Mouse (Mus musculus): ENCODE measurements around the gene Adgrl3. TPM values are rescaled to one million over a fixed set of nuclear protein-coding genes. Genes with fewer than 3 reads are reported as not detected.

The Adgrl3 gene
- total and polyA plus RNA-seq, 3 experiments, result not detected

DNA sequence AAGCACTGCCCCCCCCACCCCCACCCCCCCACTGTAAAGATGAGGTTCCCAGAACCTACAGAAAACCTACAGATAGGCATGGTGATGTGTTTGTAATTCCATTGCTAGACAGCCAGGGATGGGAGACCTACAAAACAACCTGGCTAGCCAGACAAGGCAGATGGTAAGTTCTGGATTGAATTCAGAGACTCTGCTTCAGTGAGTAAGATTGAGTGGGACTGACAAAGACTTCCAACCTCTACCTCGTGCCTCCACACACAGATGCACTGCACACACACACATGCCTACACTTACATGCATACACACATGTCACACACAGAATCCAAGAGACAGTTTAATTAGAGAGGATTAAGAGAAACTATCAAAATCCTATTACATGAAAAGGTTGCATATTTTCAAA is 544.4 kb downstream of the Adgrl3 start:
- Histone ChIP-seq H3K9ac (ENCODE audit: control insufficient read depth, low read depth, low read length, poor library complexity, severe bottlenecking) (no peak overlapping the region), H3K27ac (ENCODE audit: control insufficient read depth, low read depth, low read length) (no peak overlapping the region), H3K27me3 (ENCODE audit: control insufficient read depth in 1 of 2, insufficient read depth in 2 of 2, low read length in 2 of 2) (no peaks in the 10 kb centered on the region), H3K4me3 (ENCODE audit: control insufficient read depth in 1 of 2, insufficient read depth in 1 of 2, low read depth in 2 of 2, low read length in 2 of 2) (no peak overlapping the region), H3K9me3 (replicated peaks; ENCODE audit: insufficient read depth, low read length) (no peaks in the 10 kb centered on the region), H3K4me1 (ENCODE audit: control insufficient read depth in 1 of 2, insufficient read depth in 2 of 2, low read length in 2 of 2) (no peaks in the 10 kb centered on the region), H3K79me2 (ENCODE audit: control insufficient read depth, insufficient read depth, low read length, poor library complexity) (no peaks in the 10 kb centered on the region), H3K36me3 (ENCODE audit: control insufficient read depth in 1 of 2, insufficient read depth in 2 of 2, low read length in 2 of 2) (no peaks in the 10 kb centered on the region)
- no peak for TF ChIP-seq TCF12 (IDR thresholded peaks at IDR 0.05; ENCODE audit: low read depth, low read length)
- no peak for TF ChIP-seq USF2 (IDR thresholded peaks at IDR 0.05; ENCODE audit: borderline replicate concordance in 1 of 2, insufficient read depth in 1 of 2, low read depth in 1 of 2, low read length in 2 of 2)
- TF ChIP-seq CTCF (IDR thresholded peaks at IDR 0.05 in 2 of 3, conservative IDR thresholded peaks at IDR 0.05 in 1 of 3; ENCODE audit: control insufficient read depth in 1 of 3, insufficient read depth in 1 of 3, low read depth in 2 of 3, low read length in 3 of 3, poor library complexity in 1 of 3, severe bottlenecking in 1 of 3), result no peak
- no peak for TF ChIP-seq SMC3 (IDR thresholded peaks at IDR 0.05; ENCODE audit: low read depth, low read length)
- TF ChIP-seq ZKSCAN1 (IDR thresholded peaks at IDR 0.05; ENCODE audit: low read depth, low read length), result no peak
- TF ChIP-seq TAL1 (IDR thresholded peaks at IDR 0.05; ENCODE audit: low read length), result no peak
- TF ChIP-seq GABPA (IDR thresholded peaks at IDR 0.05; ENCODE audit: low read depth, low read length), result no peak
- TF ChIP-seq JUND (IDR thresholded peaks at IDR 0.05; ENCODE audit: low read depth, low read length), result no peak
- no peak for TF ChIP-seq USF1 (IDR thresholded peaks at IDR 0.05; ENCODE audit: low read depth, low read length)
- TF ChIP-seq ELF1 (IDR thresholded peaks at IDR 0.05; ENCODE audit: low read depth, low read length), result no peak
- no peak for TF ChIP-seq MAFK (IDR thresholded peaks at IDR 0.05; ENCODE audit: borderline replicate concordance, low read depth, low read length)
- no peak for TF ChIP-seq POLR2A (IDR thresholded peaks at IDR 0.05; ENCODE audit: control insufficient read depth in 1 of 2, insufficient read depth in 1 of 2, low read depth in 1 of 2, low read length in 2 of 2, poor library complexity in 1 of 2)
- no peak for TF ChIP-seq E2F4 (IDR thresholded peaks at IDR 0.05; ENCODE audit: borderline replicate concordance, low read depth, low read length)
- no peak for TF ChIP-seq RCOR1 (IDR thresholded peaks at IDR 0.05; ENCODE audit: low read depth, low read length)
- DNase-seq (ENCODE audit: low read depth, low spot score), result no peak

DNA sequence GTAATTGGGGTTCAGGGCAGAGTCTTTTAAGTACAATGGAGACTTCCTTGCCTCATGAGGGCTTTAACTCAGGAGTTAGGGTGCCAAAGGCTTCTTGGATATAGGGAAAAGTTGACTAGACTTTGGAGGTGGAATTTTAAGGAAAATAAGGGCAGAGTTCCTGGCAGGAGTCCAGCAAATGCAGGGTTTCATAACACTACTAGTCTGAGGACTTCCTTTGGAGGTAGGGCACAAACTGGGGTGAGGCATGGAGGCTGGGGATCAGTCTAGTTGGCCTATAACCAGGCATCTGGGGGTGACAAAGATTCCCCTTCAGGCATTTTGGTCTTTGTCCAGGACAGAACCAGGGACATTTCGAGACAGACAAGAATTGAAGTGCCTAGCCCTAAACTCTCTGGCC is 546.6 kb downstream of the Adgrl3 start:
- no peaks in the 10 kb centered on the region for H3K9me3 ChIP-seq (replicated peaks; ENCODE audit: insufficient read depth, low read length)
- no peak overlapping the region for H3K27ac ChIP-seq (ENCODE audit: control insufficient read depth, low read depth, low read length)
- H3K79me2 ChIP-seq (ENCODE audit: control insufficient read depth, insufficient read depth, low read length, poor library complexity), result no peaks in the 10 kb centered on the region
- H3K4me1 ChIP-seq (ENCODE audit: control insufficient read depth in 1 of 2, insufficient read depth in 2 of 2, low read length in 2 of 2), result no peaks in the 10 kb centered on the region
- no peaks in the 10 kb centered on the region for H3K27me3 ChIP-seq (ENCODE audit: control insufficient read depth in 1 of 2, insufficient read depth in 2 of 2, low read length in 2 of 2)
- TF ChIP-seq POLR2A (IDR thresholded peaks at IDR 0.05; ENCODE audit: control insufficient read depth in 1 of 2, insufficient read depth in 1 of 2, low read depth in 1 of 2, low read length in 2 of 2, poor library complexity in 1 of 2) (no peak), ELF1 (IDR thresholded peaks at IDR 0.05; ENCODE audit: low read depth, low read length) (no peak), USF1 (IDR thresholded peaks at IDR 0.05; ENCODE audit: low read depth, low read length) (no peak), POLR2AphosphoS2 (IDR thresholded peaks at IDR 0.05; ENCODE audit: low read length) (no peak), JUND (IDR thresholded peaks at IDR 0.05; ENCODE audit: low read depth, low read length) (no peak), TCF12 (IDR thresholded peaks at IDR 0.05; ENCODE audit: low read depth, low read length) (no peak), MYB (IDR thresholded peaks at IDR 0.05; ENCODE audit: low read depth, low read length) (no peak), SMC3 (IDR thresholded peaks at IDR 0.05; ENCODE audit: low read depth, low read length) (no peak), USF2 (IDR thresholded peaks at IDR 0.05; ENCODE audit: borderline replicate concordance in 1 of 2, insufficient read depth in 1 of 2, low read depth in 1 of 2, low read length in 2 of 2) (no peak), NELFE (IDR thresholded peaks at IDR 0.05; ENCODE audit: low read depth, low read length) (no peak), TBP (IDR thresholded peaks at IDR 0.05; ENCODE audit: low read depth, low read length) (no peak), SIN3A (IDR thresholded peaks at IDR 0.05; ENCODE audit: low read length) (no peak), ZKSCAN1 (IDR thresholded peaks at IDR 0.05; ENCODE audit: low read depth, low read length) (no peak)
- H3K4me3 ChIP-seq (ENCODE audit: control insufficient read depth in 1 of 2, insufficient read depth in 1 of 2, low read depth in 2 of 2, low read length in 2 of 2), result no peak overlapping the region
- no peak overlapping the region for H3K9ac ChIP-seq (ENCODE audit: control insufficient read depth, low read depth, low read length, poor library complexity, severe bottlenecking)
- H3K36me3 ChIP-seq (ENCODE audit: control insufficient read depth in 1 of 2, insufficient read depth in 2 of 2, low read length in 2 of 2), result no peaks in the 10 kb centered on the region
- no peak for DNase-seq (ENCODE audit: low read depth, low spot score)
